Mouse (Mus musculus) left cerebral cortex, postnatal 36 days (tissue): ENCODE results near the gene Gm45837. TPM values are rescaled to one million over a fixed set of nuclear protein-coding genes. Genes with fewer than 3 reads are reported as not detected.

ENCODE experiments used
- DNase-seq, 2 experiments: peaks; one replicate each; pipeline ENCODE4 v3.0.0; 2021 to 2022; ENCODE audit warnings: low spot score in 2 of 2, mixed read lengths in 1 of 2
- intact Hi-C: fragments of 180-260 bp; cut with DNase I; formaldehyde crosslinking; loops from one replicate; pipeline ENCODE4 v1.15.1; 2025
- total RNA-seq, 2 experiments: library from RNA; stranded (reverse); gene quantifications; 2 replicates each; pipeline ENCODE4 v1.2.3; 2021

Gene Gm45837
- total RNA-seq, result 1 to 10 TPM in 1 of 2 experiments, not detected in 1; 1.7 TPM

DNA sequence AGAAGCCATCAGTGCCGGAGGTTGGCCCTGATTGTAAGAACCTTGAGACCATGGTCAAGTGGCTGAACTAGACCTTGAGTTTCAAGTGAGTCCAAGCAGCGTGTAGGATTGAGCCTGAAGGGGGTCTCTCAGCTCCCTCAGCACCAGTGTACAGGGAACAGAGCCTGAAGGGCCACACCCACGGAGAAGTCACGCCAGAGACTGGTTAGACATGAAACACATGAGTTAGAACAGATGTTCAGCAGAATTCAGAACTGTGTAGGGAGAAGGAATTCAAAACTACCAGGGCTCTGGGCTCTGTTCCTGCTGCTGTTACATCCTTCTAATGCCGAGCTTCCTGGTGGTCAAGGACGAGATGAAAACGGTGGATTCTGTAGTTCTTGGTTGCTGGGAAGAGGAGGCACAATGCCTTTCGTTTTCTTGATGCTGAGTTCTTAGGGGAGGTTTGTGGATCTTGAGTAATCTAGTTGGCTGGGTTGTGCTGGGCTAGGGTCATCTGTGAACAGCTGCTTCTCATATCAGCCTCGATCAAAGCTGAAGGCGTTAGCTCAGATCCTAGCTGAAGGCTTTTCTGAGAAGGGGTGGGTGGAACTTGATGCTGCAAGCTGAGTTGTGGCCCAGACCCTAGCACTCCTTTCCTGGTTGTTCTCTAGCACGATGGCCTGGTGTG, at the start of gene Gm45837:
Gm45837 (plus strand) TSS at position 620 of the 670 bp plus-strand sequence.
- DNase-seq, result no peak
- intact Hi-C loops, result no loop called here

DNA sequence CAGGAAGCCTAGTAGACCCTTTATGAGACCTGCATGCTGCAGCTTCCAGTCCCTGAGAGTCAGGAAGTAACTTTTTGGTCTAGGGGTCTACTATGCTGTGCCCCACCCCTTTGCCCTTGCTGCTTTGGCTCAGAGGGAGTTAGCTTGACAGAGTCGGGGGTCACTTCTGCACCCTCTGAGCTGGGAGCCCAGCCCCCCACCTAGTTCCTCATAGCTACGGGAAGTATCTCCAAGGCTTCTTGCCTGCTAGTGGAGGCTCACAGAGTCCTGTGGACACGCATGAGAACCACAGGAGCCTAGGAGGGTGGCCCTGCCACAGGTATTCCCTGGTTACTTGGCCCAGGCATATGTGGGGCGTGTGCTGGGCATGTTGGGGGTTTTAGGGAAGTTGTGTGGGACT, 49.7 kb upstream of the Gm45837 start:
- intact Hi-C loops, result no loop called here
- no peak for DNase-seq

DNA sequence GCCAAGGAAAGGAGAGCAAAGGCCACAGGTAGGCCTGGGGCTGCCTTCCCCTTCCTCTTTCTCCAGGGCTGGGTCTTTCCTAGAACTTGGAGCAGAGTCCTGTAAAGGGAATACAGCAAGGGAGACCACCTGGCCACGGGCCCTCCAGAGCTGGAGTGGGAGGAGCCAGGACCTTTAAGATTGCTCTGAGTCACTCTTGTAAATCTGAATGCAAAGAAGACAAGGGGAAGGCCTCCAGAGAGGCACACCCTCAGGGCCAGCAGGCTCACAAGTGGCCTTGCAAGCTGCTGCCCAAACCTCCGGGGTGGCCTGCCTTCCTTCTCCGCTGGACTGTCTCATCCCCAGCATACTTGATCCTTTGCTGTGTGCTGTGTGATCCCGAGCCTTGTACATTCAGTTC, 48.9 kb upstream of the Gm45837 start:
- no peak for DNase-seq

DNA sequence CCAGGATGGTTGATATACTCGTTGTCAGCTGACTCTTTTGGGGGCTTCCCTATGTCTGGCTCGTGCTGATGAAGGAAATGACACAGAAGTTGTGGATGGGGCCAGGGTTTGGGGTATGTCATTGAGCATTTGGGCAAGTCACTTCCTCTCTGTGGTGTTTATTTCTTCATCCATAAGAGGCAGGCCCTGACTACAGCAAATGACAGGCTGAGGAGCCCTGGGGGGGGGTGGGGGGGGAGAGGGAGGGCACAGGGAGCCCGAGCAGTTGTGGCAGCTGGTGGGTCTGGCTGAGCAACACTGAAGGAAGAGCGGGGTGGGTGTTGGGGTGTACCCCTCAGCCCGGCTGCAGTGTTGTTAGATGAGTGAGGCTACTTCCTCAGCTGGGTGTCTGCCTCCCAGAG, 47.9 kb upstream of the Gm45837 start:
- DNase-seq, result no peak

More for the DNA sequence above, 48.9 kb upstream of the Gm45837 start:
- intact Hi-C loops, result no loop called here

DNA sequence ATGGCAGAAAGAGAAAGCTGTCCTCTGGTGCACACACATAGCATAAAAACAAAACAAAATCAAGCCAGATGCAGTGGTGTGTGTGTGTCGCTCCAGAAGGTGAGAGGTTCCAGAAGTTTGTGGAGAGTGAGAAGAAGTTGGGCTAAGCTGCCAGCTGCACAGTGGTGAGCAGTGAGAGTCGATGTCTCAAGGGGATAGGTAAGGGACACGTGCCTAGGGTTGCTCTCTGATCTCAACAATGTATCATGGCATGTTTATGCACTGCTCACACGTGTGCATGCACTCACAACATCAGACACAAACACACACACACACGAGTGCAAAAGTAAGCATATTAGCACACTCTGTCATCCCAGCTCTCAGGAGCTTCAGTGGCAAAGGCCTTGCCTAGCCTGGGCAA, 46.8 kb upstream of the Gm45837 start:
- intact Hi-C loops, result no loop called here
- no peak for DNase-seq

More for the DNA sequence above, 47.9 kb upstream of the Gm45837 start:
- intact Hi-C loops, result no loop called here

DNA sequence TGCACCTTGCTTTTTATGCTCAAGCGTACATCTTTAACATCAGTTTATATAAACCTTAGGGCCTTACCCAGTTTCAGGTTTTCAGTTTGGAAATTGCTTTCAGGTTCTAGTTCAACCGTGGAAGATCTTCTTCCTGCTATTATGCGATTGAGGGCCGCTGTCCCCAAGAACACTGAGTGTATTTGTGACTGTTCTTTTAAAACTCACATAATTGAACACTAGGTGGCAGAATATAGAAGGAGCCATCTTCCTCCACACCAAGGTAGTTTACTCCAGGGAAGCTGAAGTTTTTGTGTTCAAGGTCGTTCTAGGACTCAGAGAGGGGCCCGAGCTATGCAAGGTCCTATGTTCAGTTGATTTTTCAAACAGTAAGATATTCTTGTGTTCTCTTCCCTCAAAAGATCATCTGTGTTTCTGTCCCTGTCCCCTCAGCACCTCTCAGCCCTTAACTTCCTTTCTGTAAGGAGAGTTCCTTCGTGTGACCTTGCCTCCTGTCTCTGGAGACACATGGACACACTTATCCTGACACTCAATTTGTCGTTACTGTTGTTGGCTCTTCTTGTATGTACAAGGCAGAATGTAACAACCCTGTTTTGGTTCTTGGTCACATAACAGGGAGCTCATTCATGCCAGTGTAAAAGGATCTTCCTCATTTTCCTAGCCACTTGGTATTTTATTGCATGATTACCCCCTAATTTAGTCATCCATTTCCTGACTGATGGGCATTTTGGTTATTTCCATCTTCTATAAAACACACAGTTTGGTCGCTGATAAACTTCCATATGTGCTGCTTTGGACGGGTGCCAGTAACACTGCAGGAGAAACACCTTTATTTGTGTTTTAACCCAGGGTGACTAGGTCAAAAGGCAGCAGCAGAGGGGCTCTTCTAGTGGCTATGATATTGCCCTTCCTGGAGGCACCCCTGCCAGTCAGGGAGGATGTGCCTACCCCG, 42.5 kb upstream of the Gm45837 start:
- intact Hi-C loops, result no loop called here
- DNase-seq, result no peak

DNA sequence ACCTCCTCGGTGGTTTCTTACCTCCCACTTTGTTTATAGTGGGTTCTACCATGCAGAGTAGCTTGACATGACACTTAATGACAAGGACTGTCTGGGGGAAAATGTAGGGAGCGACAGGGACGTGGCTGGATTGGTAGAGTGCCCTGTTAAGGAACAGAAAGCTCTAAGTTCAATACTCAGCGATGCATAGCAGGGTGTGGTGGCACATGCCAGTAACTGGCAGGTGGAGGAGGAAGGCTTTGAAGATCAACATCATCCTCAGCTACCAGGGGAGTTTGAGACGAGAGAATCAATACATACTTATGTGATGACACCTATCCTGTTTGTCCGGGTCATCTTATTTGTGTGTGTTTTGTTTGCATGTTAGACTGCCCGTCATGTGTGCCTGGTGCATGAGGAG, 41.0 kb upstream of the Gm45837 start:
- intact Hi-C loops, result loop anchor here (5.0 kb wide), 1 partner anchor 307 kb away; no protein-coding TSS in a partner anchor
- no peak for DNase-seq

DNA sequence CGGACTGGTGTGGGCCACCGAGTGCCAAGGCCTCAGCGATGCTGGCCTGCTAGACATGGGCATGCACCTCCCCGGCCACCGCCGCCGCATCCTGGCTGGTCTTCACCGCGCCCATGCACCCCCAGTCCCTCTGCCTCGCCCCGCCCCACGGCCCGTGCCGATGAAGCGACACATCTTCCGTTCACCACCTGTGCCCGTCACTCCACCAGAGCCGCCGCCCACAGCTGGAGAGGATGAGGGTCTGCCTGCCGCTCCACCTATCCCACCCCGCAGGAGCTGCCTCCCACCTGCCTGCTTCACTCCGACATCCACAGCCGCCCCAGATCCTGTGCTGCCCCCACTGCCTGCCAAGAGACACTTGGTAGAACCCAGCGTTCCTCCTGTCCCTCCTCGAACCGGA, 37.6 kb upstream of the Gm45837 start:
- DNase-seq, result no peak
- intact Hi-C loops, result loop anchor here (5.0 kb wide), 1 partner anchor 311 kb away; no protein-coding TSS in a partner anchor

DNA sequence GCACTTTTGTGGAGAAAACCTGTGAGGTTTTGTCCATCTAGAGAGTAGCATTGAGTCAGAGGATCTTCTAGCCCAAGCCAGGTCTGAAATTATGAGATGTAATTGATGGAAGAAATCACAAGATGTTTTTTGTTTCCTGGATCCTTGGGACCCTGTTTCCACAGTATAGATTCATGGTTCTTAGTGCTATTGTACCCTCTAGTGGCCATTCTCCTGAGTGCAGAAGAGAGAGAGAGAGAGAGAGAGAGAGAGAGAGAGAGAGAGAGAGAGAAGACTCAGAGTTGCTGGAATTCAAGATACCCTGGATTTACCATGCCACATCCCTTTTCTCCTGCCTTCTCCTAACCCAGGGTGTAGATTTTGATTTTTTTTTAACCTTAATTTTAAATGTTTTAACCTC, 36.5 kb upstream of the Gm45837 start:
- intact Hi-C loops, result loop anchor here (1.0 to 5.0 kb wide), 2 partner anchors 64 to 312 kb away; no protein-coding TSS in a partner anchor
- no peak for DNase-seq

DNA sequence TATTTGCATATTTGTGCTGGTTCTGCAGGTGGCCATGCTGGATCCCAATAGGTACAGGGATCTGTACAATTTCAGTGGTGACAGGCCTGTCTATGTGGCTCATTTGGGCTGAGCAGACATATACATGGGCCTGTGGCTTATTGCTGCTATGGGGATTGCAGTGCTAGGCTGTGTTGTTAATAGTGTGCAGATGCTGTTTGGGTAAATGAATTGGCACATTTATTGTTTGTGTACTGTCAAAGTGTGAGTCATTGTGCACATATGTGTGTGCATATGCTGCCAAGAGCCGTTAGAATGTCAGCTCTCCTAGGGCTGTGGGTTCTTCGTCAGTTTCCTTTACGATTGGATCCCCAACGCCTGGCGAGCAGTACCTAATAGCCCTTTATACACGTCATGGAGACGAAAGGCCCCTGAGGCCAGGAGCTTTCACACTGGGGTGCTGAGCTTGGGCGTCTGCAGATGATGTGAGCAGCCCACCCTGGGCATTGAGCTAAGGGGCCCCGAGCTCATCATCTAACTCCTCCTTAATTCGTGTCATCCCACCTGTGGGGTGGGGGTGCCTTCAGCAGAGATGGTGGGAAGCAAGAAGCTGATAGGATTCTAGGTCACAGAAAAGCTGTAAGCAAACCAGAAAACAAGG, 33.9 kb upstream of the Gm45837 start:
- intact Hi-C loops, result no loop called here
- no peak for DNase-seq

DNA sequence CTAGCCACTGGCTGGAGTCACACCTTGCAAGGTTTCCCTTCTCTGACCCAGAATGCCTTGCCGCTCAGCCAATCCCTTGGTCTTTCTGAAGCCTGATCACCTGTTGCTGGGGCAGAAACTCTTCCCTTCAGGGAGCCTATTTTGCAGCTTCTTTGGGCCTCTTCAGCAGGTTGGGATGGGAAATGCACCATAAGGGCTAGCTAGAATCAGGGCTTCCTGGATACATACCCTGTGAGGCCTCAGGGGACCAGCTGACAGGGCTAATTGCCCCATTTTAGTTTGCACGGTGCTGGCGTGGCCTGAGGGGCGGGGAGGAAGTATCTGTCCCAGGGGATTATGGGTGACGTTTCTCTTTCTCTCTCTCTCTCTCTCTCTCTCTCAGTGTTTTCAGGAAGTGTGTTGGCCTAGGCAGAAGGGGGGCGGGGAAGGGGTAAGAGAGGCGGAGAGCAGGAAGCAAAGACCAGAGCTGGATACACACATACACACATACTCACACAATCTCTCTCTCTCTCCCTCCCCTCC, 32.9 kb upstream of the Gm45837 start:
- no peak for DNase-seq
- intact Hi-C loops, result no loop called here

DNA sequence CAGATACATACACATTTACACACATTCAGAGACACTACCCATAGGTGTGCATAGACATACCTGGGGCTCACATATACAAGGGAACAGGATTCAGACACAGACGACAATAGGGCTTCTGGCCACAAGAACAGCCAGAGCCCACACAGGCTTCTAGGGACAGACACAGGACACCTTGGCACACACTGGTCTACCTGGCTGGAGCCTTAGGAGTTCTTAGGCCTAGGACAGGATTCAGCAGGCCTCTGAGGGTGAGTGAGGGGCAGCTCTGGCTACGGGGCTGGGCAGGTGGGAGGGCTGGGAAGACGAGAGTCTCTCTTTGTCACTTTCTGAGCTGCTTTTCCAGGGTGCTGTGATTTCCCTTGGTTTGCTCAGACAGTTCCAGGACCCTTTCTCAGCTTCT, 32.4 kb upstream of the Gm45837 start:
- DNase-seq, result no peak
- intact Hi-C loops, result no loop called here

DNA sequence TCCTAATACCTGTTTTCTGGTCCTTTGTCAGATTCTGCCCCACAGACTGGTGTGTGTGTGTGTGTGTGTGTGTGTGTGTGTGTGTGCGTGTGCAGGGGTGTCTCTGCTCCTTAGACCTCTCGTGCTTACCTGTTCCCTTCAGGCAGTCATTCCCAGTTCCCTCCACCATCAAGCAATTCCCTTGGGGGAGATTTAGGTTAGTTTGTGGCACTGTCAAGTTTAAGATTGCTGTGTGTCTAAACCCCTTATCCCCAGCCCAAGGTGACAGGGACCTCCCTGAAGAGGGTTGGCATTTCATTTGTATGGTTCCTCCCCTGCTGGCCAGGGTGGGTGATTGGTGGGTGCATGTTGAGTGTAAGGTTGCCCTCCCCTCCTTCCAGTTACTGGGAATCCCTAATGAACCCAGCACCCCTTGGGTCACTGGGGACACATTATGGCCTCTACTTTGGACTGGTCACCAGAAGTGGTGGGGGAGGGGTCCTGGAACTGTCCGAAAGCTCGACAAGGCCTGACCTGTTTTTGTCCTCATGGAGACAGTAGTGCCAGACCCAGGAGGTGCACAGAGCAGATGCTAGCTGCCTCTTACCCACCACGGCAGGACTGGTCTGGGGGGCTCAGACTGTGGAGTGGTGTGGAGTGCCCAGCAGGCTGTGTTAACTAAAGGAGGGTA, 31.8 kb upstream of the Gm45837 start:
- intact Hi-C loops, result no loop called here
- DNase-seq, result no peak

DNA sequence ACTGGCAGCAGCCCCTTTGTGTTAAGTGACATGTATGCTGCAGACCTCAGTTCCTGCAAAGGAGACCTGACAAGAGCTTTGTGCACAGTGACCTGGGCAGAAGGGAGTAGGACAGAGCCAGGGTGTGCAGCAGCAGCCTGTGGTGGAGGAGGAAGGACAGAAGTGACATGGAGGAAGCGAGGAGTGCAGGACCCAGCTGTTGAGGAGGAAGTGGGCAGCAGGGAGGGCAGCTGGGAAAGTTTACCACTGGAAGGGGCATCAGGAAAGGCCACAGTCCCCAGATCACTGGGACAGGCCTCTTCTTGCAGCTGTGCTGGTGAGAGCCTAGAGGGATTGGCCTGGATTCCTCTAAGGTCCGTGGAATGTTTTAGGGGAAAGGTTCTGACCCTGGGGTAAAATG, 31.0 kb upstream of the Gm45837 start:
- DNase-seq, result no peak
- intact Hi-C loops, result no loop called here

DNA sequence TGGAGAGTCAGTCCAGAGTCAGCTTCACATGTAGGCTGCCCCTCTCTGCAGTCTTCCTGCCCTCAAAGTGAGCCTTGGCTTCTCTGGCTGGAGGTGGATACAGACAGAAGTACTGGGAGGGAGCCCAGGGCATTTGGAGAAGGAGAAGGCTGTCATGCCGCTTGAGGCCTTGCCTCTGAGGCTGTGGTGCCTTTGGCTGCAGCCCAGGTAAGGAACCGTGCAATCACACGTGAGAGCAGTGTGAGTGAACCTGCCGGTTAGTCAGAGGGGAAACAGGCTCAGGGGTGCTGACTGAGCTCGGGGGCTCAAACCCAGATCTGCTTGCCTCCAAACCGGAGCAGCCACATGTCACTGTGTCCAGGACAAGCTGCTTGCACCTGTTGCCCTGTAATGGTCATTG, 29.2 kb upstream of the Gm45837 start:
- no peak for DNase-seq
- intact Hi-C loops, result no loop called here

DNA sequence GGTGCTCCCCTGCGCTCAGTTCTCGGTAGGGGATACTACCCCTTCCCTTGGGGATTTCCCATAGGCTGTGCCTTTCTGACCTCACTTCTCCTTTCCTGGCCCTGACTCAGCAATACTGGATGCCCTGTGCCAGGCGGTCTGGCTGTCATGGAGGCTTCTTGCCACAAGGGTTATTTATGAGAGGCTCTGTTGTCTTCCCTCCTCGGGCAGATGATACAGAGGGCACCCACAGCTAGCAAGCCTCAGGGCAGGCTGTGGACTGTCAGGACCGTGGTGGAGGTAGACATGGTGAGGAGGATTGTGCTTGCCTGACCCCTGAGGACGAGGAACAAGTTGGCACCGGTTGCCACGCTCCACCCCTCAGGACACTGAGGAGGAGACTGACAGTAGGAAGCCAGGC, 28.3 kb upstream of the Gm45837 start:
- intact Hi-C loops, result no loop called here

DNA sequence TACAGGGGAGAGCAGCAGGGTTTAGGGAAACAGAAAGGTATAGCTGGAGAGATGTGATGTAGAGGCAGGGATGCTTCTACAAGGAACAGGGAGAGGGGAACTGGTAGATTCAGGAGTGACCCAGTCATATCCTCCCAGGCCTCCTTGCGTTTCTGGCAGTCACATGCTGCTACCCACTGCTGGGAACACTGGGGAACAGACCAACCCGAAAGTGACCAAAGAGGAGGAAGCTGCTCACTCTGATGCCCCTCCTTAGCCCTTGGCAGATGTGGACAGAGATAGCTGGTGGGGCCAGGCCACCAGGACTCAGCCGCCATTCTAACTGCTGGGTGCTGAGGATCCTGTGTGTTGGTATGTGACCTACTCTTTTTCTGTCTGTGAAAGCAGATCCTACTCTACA, 26.9 kb upstream of the Gm45837 start:
- DNase-seq, result no peak
- intact Hi-C loops, result no loop called here

More for the DNA sequence above, 28.3 kb upstream of the Gm45837 start:
- no peak for DNase-seq

DNA sequence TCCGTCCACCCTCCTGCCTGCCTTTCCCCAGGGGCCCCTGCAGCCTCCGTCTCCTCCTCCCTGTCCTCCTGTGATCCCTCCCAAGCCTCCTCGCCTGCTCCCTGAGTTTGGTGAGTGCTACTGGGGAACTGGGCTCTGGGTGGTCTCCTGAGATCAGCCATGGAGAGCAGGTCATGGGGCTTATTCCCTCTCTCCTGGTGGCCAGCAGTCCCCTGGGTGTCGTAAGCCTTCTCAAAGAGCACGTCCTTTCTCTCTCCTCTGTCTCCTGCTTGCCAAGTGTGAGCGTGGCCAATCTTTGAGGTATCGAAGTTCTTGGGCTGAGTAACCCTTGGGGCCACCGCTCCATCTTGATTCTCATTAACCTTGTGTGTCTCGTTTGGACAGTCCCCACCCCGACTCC, 25.8 kb upstream of the Gm45837 start:
- no peak for DNase-seq
- intact Hi-C loops, result no loop called here

DNA sequence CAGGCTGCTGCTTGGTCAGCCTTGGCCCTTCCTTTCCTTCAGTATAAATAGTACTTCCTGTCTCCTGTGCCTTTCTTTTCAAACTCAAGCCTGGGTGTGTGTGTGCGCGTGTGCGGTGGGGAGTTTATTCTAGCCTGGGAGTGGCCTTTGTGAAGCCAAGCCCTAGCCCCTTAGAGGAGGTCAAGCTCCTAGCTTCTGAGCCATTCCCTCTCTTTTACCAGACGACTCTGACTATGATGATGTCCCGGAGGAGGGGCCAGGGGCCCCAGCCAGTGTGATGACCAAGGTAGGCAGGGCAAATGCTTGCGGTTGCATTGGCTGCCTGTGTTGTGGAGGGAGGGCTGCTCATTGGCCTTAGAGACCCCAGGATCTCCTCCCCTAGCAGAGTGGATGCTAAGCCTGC, 25.4 kb upstream of the Gm45837 start:
- intact Hi-C loops, result no loop called here

More for the DNA sequence above, 25.4 kb upstream of the Gm45837 start:
- DNase-seq, result no peak
